Mouse (Mus musculus) thymus, adult 18-20 months (tissue): ENCODE measurements around the gene Olfml2a.

Experiments used
- DNase-seq, 2 experiments: peaks; one replicate each; pipeline ENCODE4 v3.0.0; 2022; ENCODE audit warnings: mixed read lengths in 2 of 2

Olfml2a gene

DNA sequence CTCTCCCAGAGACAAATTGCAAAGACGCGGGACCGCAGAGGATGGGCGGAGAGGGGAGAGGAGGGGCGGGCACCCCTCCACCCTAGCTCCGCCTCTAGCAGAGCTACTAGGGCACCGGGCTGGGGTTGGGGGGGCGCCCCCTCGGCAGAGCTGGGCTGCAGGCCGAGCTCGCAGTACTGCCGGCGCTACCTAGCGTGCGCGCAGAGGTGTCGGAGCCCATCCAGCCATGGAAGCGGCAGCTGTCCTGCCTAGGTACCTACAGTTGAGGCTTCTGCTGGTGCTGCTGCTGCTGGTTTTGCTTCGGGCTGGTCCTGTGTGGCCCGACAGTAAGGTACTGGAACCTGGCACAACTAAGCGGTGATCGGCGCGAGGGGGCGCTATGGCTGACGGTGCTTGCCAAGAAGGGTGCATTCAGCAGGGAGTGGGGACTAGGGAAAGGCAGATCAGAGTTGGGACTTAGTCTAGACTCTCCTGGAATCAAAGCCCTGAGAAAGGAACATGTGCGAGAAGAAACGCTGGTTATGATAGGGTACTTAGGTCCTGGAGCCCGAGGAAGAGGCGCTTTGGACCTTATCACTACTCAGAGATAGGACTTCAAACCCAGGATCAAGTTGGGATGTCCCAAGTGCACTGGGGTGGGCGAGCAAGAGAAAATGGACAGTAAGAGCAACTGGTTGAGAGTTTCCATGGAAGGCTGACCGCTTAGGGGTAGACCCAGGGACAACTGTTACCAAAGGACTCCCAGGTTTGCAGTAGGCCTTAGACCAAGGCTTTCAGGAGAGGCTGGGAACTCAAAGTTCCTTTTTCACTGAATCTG, at the start of gene Olfml2a:
Gene Olfml2a (plus strand): TSS at position 128 of the 817 bp plus-strand sequence.
- peak; percentile 55 to 66 for DNase-seq

DNA sequence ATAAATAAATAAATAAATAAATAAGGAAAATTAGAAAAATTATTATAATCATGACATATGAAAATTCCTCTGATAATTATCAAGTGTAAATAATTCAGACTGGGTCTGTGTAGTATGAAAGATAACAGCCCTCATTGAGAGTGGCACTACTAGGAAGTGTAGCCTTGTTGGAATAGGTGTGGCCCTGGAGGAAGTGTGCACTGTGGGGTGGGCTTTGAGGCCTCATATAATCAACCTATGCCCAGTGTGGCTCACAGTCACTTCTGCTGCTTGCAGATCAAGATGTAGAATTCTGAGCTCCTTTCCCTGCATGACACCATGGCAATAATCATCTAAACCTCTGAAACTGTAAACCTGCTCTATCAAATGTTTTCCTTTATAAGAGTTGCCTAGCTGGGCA, 28.9 kb upstream of the Olfml2a start:
- no peak for DNase-seq

DNA sequence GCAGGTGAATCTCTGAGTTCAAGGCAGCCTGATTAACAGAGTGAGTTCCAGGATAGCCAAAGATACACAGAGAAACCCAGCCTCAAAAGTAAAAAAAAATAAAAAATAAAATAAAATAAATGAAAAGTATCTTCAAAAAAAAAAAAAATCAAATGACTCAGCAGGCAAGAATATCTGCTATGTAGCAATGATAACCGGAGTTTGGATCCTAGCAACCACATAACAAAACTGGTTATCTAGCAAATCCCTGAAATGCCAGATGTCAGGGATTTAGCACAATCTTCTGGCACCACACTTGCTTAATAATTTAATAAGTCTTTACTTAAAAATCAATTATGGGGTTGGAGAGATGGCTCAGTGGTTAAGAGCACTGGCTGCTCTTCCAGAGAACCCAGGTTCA, 27.5 kb upstream of the Olfml2a start:
- no peak for DNase-seq

DNA sequence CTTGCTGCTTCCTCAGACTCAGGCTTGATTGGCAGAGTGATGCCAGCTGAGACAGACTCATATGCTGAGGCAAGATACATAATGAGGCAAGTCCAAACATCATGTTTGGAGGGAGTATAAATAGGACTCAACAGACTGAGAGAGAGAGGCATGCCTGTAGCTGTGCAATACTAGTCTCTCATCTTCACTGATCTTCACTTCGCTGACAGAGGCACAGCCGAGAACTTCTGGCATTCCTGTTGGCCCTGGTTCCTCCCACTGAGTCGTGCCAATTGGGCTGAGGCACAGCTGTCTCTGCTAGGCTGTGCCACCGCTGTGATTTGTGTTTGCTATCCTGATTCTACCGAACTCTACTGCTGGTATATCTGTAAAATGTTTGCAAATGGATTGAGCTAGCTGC, 25.7 kb upstream of the Olfml2a start:
- no peak for DNase-seq

DNA sequence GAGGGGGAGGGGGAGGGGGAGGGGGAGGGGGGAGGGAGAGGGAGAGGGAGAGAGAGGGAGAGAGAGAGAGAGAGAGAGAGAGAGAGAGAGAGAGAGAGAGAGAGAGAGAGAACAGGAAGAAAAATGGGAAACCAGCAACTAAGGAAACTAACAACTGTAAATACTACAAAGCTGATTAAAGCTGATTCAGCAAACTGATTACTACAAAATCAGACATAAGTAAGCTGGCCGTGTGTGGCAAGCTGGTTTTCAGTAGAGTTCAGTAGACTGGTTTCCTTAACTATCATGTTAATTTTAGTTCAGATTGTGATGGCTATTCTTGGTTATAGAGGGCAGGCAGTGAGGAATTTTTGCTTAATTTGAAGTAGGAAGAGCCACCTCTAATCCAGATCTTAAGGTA, 23.2 kb upstream of the Olfml2a start:
- no peak for DNase-seq

DNA sequence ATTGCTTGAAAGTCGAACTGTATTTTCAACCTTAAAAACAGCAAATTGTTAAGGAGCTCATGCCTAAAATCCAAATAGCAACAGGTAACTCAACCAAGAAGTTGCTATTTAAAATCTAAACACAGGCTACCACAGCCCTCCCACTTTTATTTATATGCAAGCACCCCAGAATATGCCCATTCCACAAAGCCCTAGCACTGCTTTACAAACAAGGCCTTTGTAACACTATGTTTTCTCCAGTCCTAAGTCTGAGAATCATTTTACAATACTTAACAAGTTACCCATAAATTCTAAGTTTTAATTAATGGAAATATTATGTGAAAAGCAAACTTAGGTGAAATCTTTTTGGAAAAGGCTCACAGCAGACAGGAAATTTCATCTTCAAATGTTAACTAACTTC, 17.3 kb upstream of the Olfml2a start:
- no peak for DNase-seq

DNA sequence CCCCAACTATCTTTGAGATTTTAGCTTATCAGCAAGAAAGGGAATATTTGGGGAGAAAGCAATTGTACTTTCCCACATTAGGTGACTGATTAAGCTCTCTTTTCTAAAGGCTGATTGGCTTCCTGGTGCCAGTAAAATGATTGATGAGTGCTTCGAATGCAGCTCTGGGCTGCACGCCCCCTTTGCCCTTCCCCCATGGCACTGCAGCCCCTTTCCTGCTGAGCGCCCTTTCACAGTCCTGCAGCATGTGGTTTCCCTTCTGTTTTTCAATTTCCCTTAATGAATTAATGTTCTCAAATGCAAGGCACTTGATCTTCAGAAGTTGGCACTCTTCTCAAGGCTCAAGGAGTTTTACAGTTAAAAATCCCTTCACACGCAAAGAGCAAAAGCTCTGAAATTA, 16.8 kb upstream of the Olfml2a start:
- no peak for DNase-seq

DNA sequence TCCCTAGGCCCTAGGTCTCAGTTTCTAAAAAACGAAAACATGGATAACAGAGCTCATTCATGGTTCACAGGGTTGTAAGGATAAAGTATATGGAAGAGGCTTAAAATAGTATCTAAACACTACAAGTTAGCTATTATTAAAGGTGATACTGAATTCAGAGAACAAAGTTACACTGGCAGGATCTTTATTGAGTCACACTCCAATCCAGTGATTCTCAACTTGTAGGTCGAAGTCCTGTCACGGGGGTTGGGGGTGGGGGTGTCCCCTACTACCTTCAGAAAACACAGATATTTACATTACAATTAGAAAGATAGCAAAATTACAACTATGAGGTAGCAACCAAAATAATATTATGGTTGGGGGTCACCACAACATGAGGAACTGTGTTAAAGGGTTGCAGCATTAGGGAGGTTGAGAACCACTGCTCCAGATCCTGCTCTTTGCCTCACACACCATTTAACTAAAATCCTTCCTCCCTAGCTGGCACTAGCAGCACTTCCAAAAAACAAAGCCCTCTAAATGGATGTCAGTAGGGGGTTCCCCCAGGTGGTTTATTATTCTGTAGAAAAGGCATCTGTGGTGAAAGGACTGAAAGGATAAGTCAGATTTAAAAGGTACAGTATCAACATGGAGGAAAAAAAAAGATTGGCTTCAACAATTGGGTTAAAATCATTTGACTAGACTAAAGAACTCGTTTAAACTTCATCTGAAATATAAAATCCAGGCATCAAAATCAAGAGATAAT, 14.7 kb upstream of the Olfml2a start:
- no peak for DNase-seq

DNA sequence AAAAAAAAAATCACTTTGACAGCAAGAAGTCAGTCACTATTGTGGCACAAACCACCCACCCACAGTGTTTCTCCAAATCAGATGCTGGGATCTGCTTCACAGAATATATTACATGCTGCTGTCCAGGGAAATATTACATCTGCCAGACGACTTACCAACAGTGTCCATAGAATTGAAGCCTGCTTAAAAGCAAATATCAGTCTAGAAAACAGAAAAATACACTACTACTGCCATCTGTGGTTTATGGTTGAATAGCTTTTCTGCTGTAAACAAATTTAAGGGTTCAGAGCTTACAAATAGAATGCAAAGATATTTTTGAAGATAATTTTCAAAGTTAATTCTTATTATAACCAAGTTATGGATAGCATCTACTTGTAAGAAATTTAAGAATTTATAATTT, 10.4 kb upstream of the Olfml2a start:
- DNase-seq = no peak

DNA sequence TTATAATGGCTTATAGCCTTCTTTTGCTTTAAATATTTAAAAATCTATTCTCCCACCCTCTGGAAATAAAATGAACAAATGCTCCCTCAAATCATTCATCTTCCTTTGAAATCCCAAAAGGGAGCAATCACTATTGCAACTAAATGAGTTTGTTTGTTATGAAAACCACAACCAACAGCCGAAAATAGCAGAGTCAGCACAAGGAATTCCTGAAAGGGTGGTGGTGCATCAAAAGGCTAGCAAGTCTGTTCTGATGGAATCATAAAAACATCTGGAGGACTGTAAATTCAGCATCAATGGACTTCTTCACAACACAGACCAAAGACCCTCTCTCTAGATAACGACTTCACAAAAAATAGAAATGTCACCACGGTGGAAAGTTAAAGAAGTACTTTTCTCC, 8.3 kb upstream of the Olfml2a start:
- DNase-seq = no peak

DNA sequence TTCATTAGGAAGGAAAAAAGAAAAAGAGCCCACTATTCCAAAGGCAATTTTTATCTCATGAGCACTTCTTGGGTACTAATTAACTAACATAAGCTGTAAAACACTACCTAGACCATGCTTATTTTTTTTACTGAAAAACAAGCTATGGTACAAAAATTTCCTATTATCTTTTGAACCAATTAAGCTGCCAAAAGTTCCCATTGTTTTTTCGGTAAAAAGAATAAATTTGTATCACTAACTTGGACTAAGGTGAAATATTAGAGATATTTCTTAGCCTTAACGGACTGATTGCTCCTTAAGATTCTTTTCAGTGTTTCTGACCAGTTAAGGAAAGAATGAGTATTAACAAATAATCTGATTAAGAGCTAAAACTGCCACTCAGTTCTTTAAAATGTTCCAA, 7.9 kb upstream of the Olfml2a start:
- no peak for DNase-seq

DNA sequence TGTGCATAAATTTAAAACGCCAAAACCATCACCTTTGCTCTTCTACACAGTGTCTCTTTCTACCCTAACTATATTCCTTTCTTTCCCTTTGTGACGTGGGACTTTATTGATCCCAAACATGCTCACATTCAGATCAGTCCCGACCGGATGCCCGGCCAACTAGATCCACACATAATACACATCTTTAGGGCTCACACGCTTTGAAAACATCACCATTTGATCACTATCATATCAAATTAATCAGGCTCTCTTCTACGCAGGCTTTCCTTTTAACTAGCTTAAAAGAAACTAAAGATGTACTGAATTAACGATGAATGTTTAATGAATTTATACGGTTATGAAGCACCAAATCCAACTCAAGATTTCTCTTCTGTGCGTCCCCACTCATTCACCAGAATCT, 7.2 kb upstream of the Olfml2a start:
- DNase-seq = no peak

DNA sequence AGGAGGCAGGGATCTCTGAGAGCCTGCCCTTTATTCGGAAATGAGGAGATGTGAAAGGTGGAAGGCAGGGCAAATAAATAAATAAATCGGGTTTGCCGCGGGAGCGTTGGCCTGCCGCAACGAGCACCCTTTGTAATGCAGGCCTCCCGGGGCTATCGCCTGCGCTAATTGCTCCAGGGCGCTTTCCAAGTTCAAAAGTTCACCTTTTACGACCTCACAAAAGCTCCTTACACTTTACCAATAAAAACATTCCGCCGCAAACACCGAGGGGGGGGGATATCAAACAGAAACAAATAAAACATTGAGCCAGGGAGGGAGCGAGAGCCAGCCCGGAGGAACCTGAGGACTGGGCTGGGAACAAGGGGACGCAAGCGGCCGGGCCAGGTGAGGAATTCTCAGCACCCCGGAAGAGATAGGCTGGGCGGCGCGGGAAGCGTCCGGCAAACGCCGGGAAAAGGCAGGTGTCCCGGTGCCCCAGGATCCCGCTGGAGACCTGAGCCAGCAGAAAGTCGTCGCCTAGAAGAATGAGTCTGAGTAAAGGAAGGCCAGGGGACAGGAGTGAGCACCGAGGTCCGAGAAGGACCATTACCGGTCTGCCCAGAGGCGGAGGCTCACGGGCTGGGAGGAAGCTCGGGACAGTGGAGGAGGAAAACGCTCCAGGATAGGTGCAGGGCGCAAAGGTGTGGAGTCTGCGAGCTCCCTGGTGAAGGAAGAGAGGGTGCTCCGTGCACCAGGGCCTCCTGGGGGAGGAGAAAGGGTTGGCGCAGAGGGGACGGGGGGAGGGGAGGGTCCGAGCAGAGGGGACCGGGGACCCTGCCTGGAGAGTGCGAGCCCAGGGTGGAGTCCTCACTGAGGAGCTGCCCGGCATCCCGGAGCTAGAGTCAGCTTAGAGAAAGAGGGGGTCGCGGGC, 6.4 kb upstream of the Olfml2a start:
- DNase-seq = peak; percentile 26 to 30

DNA sequence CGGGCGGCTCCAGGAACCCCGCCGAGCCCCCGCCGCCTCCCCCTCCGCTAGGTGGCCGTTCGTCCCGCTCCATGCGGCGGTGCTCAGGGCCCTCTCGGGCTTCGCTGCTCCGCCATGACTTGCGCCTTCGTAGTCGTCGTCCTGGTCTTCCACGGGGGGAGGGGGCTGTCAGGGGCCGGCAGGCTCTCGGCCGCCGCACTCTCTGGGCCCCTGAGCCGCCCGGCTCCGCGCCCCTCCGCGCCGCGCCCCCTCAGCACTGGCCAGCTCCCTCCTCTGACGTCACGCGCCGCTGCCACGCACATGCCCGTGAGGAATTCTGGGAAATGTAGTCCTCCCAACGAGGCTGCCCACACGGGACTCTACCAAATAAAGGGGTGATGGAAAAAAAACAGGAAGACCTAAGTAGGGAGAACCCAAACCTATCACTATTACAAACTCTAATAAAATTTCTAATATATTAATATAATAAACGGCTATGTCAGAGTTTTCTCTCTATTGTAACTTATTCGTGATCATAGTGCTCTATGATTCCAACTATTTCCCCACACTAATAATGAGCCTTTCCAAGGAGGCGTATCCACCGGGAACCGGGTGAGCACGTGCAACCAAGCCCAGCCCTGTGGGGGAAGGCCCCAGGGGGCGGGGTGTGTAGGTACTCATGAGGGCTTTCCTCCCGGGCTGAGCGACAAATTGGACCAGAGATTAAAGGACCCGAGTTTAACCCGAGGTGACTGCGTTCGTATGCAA, 5.5 kb upstream of the Olfml2a start:
- DNase-seq = peak; percentile 85 to 91

DNA sequence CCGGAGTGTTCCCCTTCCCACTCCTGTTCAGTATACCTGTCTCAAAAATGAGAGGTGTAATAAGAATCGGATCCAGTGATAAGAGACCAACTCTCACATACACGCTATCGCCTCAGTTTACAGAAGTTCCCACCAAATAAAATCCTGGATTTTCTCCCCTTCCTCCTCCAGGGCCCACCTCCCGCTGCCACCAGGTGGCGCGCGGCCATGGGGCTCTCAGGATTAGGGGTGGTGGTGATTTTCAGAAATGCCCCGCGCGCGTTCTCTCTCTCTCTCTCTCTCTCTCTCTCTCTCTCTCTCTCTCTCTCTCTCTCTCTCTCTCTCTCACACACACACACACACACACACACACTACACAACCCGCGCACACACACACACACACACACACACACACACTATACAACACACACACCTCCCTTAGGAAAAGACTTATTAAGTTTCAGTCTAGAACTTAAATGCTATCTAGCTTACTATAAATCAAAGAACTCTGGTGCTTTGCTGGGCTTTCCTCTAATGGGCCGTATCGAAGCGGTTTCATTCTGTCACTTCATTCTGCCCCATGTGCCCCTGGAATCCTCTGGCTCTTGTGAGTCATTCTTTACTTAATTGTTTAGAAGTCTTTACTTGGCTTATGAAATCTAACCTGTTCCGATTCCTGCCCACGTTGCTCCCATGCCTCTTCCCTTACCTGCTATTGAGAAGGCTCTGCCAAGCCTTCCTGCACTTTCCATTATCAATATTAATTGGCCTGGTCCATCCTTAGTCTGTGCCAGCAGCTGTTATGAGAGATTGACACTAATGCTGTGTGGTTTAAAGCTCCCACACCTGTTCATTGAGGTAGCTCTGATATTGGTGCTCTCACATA, 4.4 kb upstream of the Olfml2a start, which contains the start of gene Nr6a1:
Gene Nr6a1 (minus strand): TSS at position 574 of the 865 bp plus-strand sequence.
- DNase-seq = peak; percentile 20 to 30

DNA sequence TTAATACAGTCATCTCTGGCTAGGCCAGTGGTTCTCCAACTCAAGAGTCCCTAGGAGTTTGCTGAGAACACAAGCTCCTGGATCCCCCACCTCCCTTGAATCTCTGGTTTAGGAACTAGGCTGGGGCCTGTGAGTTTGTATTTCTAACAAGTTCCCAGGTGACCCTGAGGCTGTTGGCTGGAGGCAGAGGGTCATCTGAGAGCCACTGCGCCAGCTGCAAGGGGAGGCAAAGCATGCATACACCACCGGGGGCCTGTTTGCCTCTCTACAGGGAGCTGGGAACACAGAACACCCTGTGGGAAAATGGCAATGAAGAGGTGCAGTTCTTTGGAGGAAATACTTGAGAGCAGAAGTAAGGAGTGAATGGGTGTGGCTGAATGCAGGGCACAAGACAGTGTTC, 1.5 kb upstream of the Olfml2a start:
- DNase-seq = no peak

DNA sequence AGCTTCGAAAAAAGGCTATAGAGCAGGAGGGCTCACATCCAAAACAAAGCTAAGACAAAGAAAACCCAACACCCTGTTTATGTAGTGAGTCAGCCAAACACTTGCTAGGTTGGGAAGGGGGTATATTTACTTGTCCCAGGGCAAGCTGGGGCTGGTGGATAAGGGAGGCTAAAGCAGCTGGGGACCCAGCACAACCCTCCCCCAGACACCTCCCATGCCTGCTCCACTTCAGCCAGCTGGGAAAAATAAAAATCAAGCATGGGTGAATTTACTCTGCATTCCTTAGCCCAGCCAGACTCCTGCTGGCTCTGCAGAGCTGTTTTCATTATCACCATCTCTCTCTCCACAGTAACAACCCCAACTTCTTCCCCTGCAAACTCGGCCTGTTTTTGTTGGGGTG, 2.2 kb downstream of the Olfml2a start:
- no peak for DNase-seq

DNA sequence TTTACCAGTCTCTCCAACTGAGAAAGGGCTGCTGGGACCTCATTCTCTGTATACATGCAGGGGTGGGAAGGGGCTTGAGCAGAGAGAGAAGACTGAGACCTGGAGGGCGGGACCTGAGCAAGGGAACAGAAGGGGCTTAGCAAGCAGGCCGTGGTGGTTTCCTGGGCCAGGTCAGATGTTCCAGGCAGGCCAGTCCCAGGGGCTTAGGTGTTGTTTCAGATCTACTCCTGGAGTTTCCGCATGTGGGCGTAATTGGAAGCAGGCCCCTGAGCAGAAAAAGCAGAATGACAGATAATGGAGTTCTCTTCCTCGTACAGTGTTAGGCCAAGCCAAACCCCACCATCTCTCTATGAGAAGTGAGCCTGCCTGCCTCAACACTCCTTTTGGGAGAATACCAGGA, 3.2 kb downstream of the Olfml2a start:
- no peak for DNase-seq

DNA sequence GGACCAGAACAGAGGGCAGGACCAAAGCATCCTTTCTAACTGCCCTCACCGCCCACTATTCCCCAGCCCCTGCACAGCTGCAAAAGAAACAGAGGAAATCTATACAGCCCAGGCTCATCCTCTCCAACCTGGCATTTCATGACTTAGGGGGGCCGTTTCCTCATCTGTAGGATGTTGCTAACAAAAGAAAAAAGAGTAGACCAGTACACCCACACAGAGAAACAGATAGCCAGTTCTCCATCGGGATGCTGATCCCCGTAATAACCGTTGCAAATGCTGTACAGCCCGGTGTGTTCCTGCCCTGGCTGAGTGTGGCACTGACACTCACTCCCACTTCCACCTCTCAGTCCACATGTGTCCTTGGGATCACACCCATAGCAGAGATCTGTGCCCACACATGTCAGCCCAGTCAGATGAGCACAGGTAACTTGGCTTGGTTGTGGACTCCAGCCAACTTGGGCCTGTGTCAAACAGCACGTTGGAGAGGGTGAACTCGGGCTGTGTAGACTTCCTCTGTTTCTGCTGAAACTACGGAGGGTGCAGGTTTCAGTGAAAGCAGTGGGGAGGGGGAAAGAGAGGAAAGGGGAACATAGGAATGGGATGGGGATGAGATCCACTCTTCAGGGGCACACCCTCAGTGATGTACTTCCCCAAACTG, 5.1 kb downstream of the Olfml2a start:
- no peak for DNase-seq

DNA sequence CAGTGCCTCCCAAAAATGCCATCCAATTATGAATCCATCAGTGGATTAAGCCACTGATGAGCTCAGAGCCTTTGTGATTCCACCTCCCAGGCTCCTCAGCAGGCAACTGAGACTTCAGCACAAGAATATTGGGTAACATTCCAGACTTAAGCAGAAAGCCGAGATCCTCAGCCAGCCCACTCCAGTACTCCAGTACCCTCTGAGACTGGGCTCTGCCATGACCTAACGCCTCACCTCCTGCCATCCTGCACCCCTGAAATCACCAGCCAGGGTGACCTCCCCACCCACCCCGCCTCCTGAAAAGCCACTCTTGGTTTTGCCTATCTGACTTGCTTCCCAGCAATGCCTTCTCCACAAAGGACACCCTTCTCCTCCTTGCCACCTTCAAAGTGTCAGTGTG, 5.6 kb downstream of the Olfml2a start:
- no peak for DNase-seq

DNA sequence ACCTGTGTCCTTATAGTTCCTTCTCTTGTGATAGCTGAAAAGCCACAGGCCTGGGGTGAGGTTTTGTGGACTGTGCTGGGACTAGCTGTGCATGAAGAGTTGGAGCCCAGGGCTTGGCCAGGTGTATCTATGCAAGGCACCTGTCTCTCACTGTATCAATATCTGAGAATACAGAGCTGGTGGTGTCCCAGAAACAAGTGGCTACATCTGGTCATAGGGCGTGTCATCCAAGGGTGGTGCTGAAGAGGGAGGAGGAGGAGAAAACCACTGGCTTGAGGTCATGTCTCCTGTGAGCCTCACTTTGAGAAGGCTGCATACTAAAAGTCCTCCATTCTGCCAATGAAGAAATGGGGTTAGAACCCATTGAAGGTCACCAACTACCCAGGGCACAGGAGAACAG, 6.2 kb downstream of the Olfml2a start:
- no peak for DNase-seq
